Mouse (Mus musculus): Measurements from ENCODE around the gene Pram1. TPM values are rescaled to one million over a fixed set of nuclear protein-coding genes. Genes with fewer than 3 reads are reported as not detected.

Pram1 gene
- polyA plus RNA-seq, 1 experiment, result 5.3 TPM

DNA sequence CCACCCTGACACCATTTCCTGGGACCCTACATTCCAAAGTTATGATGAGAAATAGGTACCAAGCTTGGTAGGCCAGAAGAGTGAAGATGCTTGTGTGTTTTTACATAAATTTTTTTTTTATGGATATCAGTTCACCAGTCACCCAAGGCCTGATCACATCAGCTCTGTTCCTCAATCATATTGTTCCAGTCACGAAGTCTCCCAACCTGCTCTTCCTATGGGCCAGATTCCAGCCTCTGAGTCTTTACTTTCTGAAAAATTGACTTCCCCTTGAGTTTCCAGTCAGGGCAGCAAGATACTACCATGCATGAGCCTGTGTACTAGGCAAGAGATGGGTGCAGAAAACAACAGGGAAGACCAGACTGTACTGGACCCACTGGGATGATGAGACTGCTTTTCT is 48.9 kb downstream of the Pram1 start, which contains the start of gene Hnrnpm:
TSS of gene Hnrnpm (minus strand) at position 101 of the 400 bp plus-strand sequence.
- TF ChIP-seq POLR2A (IDR thresholded peaks at IDR 0.05; ENCODE audit: borderline replicate concordance, low read depth, low read length), result no peak
- no peak for TF ChIP-seq CTCF (IDR thresholded peaks at IDR 0.05; ENCODE audit: low read depth, low read length)
- Histone ChIP-seq H3K4me3 (ENCODE audit: insufficient read depth, low read length) (peak within 1 kb of the TSS; percentile 44; the same call in 1 of the 2 replicates), H3K27ac (ENCODE audit: insufficient read depth, low read depth, low read length) (no peak within 1 kb of the TSS), H3K4me1 (ENCODE audit: control insufficient read depth, insufficient read depth, low read length) (peaks cover 14% of the 10 kb centered on the region)

Other genes with a start within 250 kb of the Pram1 start
- gene Zfp101, start 243.4 kb upstream of the Pram1 start, polyA plus RNA-seq (2012; ENCODE audit: insufficient read depth, insufficient read length, missing spikeins), result 9.1 and 10.4 TPM in 2 replicates
- not detected in 2 replicates for gene Actl9, start 205.2 kb upstream of the Pram1 start, polyA plus RNA-seq (2012; ENCODE audit: insufficient read depth, insufficient read length, missing spikeins)
- 46.6 and 53.4 TPM in 2 replicates for gene Adamts10, start 113.9 kb upstream of the Pram1 start, polyA plus RNA-seq (2012; ENCODE audit: insufficient read depth, insufficient read length, missing spikeins)
- gene Myo1f, start 82.3 kb upstream of the Pram1 start, polyA plus RNA-seq (2012; ENCODE audit: insufficient read depth, insufficient read length, missing spikeins), result 393 and 491 TPM in 2 replicates
- gene Zfp414, start 9.0 kb upstream of the Pram1 start, polyA plus RNA-seq (2012; ENCODE audit: insufficient read depth, insufficient read length, missing spikeins), result 52.9 and 55.6 TPM in 2 replicates
- gene Hnrnpm, start 48.8 kb downstream of the Pram1 start, polyA plus RNA-seq (2012; ENCODE audit: insufficient read depth, insufficient read length, missing spikeins), result 320 and 384 TPM in 2 replicates
- gene March2, start 80.6 kb downstream of the Pram1 start, polyA plus RNA-seq (2012; ENCODE audit: insufficient read depth, insufficient read length, missing spikeins), result 61.3 and 62.9 TPM in 2 replicates
- 128 TPM in 2 replicates for gene Rab11b, start 122.5 kb downstream of the Pram1 start, polyA plus RNA-seq (2012; ENCODE audit: insufficient read depth, insufficient read length, missing spikeins)
- 8.4 and 11.0 TPM in 2 replicates for gene Angptl4, start 143.8 kb downstream of the Pram1 start, polyA plus RNA-seq (2012; ENCODE audit: insufficient read depth, insufficient read length, missing spikeins)
- 27.5 and 33.3 TPM in 2 replicates for gene Kank3, start 172.5 kb downstream of the Pram1 start, polyA plus RNA-seq (2012; ENCODE audit: insufficient read depth, insufficient read length, missing spikeins)
- gene Rps28, start 186.5 kb downstream of the Pram1 start, polyA plus RNA-seq (2012; ENCODE audit: insufficient read depth, insufficient read length, missing spikeins), result 1,369 and 1,530 TPM in 2 replicates
- gene Ndufa7, start 186.5 kb downstream of the Pram1 start, polyA plus RNA-seq (2012; ENCODE audit: insufficient read depth, insufficient read length, missing spikeins), result 197 and 199 TPM in 2 replicates
- gene Cd320, start 205.0 kb downstream of the Pram1 start, polyA plus RNA-seq (2012; ENCODE audit: insufficient read depth, insufficient read length, missing spikeins), result 4.4 TPM in 2 replicates
- not detected in 2 replicates for gene Gm7029, start 235.8 kb downstream of the Pram1 start, polyA plus RNA-seq (2012; ENCODE audit: insufficient read depth, insufficient read length, missing spikeins)

Data from bone marrow macrophage, adult 2 months (primary cell).